Mouse (Mus musculus) v-Abl transformed pro-B cells (cell line): Measurements from ENCODE around the gene Isyna1.

Source experiments
- in situ Hi-C, 2 experiments: fragments of 400-800 bp; cut with MboI; formaldehyde crosslinking; loops; one replicate each; pipeline ENCODE4 v1.15.1; 2025; ENCODE audit not compliant: unreplicated experiment in 2 of 2

Gene Isyna1

DNA sequence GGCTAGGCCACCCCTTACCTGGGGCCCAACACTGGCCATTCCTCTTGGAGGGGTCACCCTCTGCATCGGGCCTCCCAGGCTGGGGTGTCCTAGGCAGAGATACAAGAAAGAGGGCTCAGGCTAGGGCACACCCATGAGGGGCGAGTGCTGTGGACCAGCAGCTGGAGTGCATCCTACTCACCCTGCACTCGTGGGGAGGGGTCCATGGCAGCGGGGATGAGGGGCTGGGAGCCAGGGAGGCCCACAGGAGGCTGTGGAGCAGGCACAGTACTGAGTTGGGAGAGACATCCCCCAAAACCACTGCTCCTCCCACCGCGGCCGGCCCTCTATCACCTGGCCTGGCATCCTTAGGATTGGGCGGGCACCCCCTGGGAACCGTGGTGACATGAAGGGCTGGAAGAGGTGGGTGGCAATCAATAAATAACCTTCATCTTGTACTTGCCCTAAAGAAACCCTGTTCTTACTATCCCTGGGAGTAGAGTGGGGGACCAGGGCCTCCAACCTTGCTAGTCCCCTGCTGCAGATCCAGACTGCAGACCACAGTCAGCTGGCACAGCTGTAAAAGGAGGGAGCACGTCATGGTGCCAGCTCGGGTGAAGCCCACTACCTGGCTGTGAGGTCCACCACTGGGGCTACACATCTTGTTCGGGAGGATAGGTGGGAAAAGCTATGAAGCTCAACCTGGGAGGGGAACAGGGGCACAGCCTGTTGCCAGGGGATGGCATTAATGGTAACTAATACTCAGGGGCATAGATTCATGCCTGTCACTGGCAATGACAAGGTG is 5.5 kb downstream of the Isyna1 start:
- in situ Hi-C loops, result no loop called here

DNA sequence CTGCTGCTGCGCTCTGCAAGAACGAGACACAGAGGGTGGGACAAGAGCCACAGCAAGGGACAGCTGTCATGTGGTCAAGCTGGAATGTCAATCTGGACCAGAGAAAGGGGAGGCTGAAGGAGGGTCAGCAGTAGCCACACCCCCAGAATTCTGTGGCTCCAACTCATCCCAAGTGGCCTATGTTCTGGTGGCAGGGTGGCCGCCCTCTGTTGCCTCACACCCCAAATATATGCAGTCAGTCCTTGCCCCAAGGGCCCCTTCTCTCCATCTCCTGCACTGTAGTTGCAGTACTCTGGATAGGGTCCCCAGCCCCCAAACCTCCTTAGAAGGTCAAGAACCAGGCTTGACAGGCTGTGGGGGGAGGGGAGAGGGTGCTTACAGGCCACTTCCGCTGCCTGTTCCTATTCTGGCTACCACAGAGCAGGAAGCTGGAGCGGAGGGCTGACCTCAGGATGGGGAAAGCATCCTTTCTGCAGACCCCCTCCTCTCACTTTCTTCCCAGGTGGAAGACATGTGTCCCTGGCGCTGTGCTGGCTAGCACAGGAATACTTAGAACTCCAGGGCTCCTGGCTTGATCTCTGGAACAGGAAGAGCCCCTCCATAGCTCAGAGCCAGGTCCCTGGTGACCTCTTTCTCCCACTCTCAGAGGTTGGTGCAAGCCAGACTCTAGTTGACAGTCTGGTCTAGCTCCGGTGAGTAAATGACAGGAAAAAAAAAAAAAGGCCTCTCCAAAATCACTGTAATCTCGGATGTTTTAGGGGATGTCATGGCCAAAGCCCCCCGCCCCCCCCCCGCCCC is 6.5 kb downstream of the Isyna1 start:
- in situ Hi-C loops, result no loop called here

DNA sequence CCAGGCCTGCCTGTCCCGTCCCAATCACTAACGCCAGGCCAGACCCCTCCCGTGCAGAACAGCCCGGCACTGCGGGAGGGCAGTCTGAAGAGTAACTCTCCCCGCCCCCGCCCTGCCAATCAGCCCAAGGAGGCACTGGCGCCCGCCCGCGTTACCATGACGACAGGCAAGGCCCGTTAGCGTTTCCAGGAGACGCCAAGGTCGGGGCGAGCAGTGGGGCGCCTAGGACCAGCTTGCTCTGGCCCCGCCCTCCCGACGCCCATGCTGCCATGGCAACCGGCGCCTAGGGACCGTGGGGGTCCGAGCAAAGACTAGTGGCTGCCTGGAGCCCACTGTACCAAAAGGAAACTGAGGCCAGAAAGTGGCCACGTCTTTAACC is 7.1 kb downstream of the Isyna1 start:
- in situ Hi-C loops, result no loop called here

DNA sequence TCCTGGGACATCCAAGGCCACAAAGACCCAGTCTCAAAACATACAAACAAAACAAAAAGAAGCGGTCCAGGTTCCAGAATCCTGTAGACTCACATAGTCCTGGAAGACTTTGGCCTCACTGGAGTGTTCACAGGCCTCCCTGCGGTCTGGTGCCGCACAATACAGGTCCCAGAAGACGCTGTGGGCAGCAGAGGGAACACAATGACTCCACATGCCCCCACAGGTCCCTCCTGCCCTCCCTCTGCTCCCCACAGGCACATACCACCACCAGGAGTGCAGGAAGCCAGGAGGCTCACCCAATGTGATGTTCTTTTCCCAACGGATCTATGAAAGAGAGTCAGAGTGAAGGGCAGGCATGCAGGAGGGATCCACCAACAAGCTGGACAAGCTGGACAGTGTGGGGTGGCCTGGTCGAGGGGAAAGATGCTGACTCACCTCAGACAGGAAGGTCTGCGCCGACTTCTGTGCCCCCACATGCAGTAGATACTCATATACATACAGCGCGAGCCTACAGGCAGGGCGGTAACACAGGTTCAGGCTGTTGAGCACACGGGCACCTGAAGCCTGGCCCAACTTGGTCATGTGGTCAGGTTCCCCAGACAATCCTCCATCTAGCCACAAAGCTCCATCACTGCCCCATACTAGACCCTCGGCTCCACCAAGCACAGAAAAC is 8.1 kb downstream of the Isyna1 start:
- in situ Hi-C loops, result no loop called here

DNA sequence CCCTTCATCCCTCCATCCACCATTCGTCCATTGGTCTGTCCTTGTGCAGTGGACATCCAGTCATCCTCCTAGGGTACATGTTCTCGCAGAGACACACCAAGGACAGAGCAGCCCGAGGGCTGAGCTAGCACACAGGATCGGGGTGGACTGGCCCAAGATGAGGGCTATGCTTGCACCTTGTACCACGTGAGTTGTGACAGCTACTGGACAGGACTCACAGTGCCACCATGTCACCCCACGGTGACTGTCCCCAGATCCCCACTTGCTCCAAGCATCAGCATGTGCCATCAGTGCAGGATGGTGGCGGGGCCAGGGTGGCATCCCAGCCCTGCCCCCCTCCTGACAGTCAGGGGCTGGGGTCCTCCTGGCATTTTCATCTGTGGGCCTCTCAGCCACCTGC is 10.4 kb downstream of the Isyna1 start:
- in situ Hi-C loops, result no loop called here

DNA sequence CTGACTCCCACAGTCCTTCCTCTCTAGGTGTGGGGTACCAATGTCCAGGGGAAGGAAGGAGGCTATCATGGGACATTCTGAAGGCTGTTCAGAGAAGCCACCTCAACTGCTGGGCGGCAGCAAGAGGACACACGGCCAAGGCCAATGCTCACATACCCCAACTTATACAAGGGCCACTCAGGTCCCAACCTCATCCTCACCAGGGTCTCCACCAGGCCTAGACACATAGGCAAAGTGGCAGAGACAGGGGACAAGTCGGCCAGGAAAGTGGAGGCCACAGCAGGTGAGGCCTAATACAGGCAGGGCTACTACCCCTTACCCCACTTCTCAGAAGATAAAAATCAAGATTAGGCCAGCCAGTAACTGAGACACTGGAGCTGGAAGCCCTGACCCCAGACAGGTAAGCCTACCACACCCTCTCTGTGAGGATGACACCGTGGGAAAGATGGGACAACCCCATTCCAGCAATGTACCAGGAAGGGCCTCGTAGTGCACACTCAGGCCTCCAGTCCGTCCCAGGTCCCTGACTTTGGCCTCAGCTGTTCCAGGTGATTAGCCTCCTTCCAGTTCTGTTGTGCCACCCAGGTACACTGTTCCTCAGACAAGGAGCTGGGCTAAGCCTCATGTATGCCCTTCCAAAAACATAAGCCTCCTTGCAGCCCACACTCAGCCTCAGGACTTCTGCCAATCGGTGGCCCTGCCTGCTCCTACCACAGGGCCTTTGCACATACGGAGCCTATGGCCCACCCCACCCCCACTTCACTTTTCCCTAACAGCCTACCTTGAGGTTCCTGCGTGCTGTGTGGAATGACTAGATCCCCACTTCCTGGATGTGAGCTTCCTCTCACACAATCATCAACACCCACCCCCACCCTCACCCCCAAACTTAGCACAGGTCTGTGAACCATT is 12.0 kb downstream of the Isyna1 start:
- in situ Hi-C loops, result loop anchor here in 1 of 2 experiments (5.0 kb wide), 1 partner anchor 44 kb away; no protein-coding TSS in a partner anchor

DNA sequence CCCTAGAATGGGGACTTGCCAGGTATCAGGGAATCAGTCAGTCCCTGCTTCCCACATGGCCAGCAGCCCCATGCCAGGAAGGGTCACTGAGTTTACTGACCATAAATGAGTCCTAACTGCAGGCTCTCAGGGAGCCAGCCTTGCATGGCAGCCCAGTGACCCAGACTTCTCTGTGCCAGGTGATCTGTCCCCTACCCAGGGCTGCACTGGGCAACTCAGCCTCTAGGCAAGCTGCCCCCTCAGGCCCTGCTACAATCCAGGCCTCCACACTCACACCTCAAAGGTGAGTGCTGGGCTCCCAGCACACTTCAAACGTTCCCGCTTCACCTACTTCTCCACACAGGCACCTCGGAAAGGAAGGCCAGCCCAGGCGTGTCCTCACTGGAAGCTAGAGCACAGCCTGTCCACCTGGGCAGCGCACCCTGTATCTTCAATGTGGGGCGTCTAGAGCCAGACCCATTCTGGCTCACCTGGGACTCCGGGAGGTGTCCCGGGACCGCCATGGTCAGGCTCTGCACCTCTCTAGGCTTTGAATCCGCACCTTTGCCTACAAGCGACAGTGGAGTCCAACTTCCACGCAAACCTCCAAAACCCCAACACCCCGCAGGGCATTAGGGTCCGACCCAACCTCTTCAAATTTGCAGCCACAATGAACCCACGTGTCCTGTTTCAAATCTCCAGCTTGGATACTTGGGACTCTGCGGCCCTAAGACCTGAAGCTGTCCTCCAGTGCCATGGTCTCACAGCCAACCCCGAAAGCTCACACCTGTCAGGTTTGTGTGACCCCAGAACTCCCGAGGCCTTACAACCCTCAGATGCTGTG is 12.8 kb downstream of the Isyna1 start:
- in situ Hi-C loops, result loop anchor here in 1 of 2 experiments (5.0 kb wide), 1 partner anchor 45 kb away; no protein-coding TSS in a partner anchor

DNA sequence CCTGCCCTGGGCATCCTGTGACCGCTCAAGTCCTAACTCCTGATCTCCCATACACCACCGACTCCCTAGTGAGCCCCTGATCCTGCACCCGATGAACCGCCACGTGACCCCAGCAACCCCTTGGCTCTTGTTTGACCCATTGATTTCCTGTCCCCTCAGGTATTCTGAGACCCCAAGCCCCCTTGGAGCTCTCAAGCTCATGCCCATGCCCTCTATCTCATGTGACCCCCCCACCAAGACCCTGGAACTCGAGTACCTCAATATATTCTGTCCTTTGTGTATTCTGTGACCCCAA is 13.4 kb downstream of the Isyna1 start:
- in situ Hi-C loops, result loop anchor here in 1 of 2 experiments (5.0 kb wide), 1 partner anchor 45 kb away; no protein-coding TSS in a partner anchor

DNA sequence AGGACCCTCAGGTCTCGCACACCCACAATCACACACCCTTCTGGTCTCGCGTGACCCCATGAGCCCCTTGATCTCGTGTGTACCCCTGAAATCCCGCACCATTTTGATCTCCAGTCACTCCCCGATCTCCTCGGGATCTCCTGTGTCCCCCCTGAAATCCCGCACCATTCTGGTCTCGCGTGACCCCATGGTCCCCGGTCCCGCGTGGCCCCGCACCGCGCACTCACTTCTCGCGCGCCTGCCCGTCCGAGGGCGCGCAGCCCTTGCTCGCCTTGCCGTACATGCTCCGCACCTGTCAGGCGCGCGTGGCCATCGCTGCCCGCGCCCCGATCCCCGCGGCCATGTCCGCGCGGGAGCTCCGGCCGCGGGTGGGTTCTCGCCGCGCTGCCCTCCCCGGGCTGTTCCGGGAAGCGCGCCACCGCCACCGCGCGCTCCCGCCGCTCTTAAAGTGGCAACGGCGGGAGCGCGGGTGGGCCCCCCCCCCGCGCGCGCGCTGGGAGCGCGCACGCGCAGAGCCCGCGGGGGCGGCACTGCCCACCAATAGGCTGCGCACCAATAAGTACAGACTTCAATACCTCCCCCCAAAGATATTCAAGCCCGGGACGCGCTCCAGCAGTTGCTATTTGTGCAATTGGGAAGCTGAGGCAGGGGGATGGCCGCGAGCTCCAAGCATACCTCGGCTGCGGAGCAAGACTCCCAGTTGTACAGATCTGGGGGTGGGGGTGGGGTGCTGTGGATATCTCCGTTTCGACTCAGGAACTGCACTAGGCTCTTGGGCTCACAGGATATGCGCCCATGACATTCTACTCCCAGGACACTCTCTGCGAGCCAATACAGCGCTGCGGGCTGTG is 13.9 kb downstream of the Isyna1 start:
- in situ Hi-C loops, result loop anchor here in 1 of 2 experiments (5.0 kb wide), 1 partner anchor 46 kb away; no protein-coding TSS in a partner anchor

DNA sequence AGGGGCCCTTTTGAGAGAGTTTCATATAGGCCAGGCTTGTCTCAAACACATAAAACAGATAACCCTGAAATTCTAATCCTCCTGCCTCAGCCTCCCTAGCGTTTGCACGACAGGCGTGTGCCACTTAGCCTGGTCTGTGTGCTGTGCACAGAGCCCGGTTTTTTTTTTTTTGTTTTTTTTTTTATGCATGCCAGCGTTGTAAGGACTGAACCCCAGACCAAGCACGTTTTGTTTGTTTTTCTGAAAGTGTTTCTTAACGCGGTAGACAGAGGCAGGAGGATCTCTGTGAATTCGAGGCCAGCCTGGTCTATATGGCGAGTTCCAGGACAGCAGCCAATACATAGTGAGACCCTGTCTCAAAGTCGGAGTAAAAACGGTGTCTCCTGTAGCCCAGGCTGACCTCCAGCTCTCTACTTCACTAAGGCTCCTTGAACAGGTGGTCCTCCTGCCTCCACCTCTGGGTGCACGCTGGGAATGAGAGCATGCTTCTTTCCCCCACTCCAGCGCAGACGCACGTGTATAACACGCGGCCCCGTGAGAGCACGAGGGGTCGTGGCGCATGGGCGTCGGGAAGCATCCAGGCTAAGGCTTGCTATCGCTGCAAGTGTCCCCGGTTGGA is 14.7 kb downstream of the Isyna1 start, which contains the start of gene Ssbp4:
TSS of gene Ssbp4 (minus strand) at position 124 of the 619 bp plus-strand sequence.
- in situ Hi-C loops, result loop anchor here in 1 of 2 experiments (5.0 kb wide), 1 partner anchor 47 kb away; no protein-coding TSS in a partner anchor

DNA sequence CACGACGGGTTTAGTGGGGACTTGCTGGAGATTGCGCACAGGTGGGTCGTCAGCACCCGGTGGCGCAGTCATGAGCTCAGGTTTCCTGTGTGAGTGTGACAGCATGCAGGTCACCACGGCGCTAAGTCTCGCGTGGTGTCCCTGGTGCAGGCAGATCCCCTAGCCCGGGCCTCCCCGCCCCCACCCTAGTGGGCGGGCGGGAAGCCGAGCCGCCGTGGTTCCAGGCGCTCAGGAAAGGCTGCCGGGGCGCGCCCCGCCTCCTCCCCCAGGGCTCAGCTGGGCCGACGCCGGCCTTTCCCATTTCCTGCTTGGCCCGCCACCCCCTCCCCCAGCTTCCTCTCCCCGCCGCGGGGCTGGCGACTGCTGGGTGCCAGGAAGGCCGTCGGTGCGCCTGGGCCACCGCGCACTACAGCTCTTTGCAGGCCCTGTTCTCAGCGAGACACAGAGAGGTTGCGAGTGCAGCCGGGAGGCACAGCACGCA is 15.2 kb downstream of the Isyna1 start:
- in situ Hi-C loops, result loop anchor here in 1 of 2 experiments (5.0 kb wide), 1 partner anchor 47 kb away; no protein-coding TSS in a partner anchor

DNA sequence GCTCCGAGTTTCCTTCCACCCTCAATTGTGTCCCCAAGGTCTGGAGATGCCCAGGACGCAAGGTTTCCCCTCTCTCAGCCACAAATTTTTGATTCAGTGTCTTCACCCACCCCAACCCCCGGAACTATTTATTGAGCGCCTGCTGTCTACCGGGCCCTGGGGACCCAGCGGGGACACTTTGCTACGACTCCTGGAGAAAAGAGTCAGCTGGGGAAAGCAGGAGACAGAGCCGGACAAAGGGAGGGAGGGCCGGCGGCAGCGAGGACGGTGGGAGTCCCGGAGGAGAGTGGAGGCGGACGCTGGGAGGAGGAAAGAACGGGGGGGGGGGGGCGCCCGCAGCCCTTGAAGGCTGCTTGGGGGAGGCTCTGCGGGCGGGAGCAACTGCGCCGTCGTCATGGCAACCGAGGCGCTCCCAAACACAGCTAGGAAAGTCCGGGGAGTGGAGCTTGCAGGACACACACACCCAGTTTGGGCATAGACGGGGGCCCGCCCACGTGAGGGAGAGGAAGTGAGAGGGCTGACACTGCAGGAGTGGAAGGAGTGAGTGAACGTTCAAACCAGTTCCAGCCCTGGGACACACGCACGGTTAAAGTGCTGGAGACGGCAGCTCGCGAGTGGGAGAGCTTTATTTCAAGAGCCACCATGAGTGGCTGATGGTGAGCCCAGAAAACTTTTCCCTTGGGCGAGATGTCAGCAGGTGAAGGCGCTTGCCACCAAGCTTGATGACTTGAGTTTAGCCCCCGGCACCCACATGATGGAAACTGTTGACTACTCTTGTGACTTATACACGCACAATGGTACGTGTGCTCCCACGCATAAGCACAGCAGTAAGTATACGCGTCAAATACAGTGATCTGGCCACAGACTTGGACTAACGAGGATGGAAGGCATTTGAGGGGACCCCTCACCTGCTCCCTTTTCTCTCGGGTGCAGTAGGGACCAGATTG is 15.9 kb downstream of the Isyna1 start:
- in situ Hi-C loops, result loop anchor here (5.0 to 10.0 kb wide), 5 partner anchors 37 to 235 kb away; no protein-coding TSS in a partner anchor

DNA sequence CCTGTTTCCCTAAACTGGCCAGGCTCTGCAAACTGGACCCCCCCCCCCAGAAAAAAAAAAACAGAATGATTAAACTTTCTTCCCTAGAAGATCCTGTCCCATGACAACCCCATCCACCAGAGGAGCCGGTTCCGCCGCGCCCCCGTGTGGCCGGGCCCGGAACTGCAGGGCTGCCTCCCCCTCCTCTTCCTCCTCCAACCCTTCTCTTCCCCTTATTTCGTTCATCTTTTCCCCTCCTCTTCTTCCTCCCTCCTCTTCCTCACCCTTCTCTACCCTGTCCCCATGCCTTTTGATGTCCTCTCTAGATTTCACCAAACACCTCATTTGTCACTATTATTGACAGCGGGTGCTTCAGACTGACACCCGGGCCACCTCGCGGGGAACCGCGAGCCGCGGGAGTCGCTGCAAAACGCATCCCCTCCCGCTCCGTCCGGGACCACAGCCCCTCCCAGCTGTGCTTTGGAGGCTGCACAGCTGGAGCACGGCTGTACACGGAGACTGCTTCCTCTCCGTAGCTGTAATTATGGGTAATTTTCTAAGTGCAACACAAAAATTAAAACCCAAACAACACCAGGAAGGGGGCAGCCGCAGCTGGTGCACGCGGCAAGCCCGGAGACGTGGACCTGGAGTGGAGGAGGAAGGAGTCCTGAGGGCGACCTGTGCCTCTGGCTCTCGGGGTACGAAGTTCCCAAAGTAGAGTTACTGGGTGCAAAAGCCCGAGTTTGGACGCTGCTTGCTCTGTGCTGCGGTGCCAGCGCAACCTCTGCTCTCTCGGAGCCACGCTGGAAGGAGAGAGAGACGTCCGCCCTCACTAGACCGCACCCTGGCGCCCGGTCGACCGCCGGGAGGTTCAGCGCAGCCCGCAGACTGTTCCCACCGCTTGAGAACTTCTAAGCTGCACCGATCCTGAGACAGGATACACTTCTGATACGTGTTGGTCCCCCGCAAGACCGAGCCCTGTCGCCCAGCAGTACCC is 16.9 kb downstream of the Isyna1 start:
- in situ Hi-C loops, result loop anchor here (5.0 to 10.0 kb wide), 4 partner anchors 36 to 234 kb away; no protein-coding TSS in a partner anchor

DNA sequence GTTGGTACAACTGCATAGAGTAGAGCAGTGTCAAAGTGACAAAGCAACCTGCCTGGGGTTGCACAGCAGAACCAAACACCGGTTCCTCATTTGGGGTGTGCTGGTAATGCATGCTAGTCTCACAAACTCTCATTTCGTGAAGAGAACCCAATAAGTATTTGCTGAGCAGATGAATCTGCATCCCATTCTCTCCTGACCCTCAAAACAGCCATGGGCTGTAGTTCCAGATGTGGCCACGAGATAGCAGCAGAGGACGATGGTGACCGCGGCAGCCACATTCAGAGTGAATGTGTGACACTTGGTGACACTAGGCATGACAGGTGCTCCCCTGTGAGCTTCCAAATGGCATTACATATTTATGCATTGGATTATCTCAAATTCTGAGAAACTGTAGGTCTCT is 17.7 kb downstream of the Isyna1 start:
- in situ Hi-C loops, result loop anchor here (5.0 to 10.0 kb wide), 4 partner anchors 35 to 233 kb away; no protein-coding TSS in a partner anchor

DNA sequence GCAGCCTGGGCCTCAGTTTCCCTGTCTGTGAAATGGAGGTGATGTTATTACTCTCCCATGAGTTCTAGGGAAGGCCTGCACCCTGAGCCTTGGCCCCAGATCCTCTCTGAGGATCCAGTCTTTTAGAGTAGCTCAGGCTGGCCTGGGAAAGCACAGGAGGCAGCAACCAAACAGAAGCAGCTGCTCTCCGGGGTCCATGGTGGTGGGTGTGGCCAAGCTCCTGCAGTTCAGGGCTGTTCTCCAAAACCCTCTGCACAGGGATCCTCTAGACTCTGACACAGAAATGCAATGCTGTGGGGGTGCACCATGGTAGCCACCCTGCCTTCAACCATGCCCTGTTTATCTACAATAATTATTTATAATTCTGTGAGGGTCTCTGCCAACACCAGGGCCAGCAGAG is 19.6 kb downstream of the Isyna1 start:
- in situ Hi-C loops, result loop anchor here (5.0 to 10.0 kb wide), 4 partner anchors 34 to 231 kb away; no protein-coding TSS in a partner anchor
